Mouse (Mus musculus) MEL (cell line): Measurements from ENCODE around the gene Gm10295.

Experiments
- CTCF ChIP-seq, 3 experiments: IDR thresholded peaks in 2 of 3; conservative IDR thresholded peaks in 1 of 3; 2 replicates each; pipeline ENCODE4 v1.5.1; 2011 to 2012; ENCODE audit warnings: low read length in 3 of 3, low read depth in 2 of 3, mild to moderate bottlenecking in 2 of 3, improper control_type of control experiment in 1 of 3, inconsistent platforms in 1 of 3, mixed read lengths in 1 of 3, moderate library complexity in 1 of 3; ENCODE audit not compliant: control insufficient read depth in 1 of 3, insufficient read depth in 1 of 3, poor library complexity in 1 of 3, severe bottlenecking in 1 of 3
- SMC3 ChIP-seq: IDR thresholded peaks from 2 replicates; pipeline ENCODE4 v1.6.1; 2011; ENCODE audit warnings: low read depth, low read length, improper control_type of control experiment
- TAL1 ChIP-seq: IDR thresholded peaks from 2 replicates; pipeline ENCODE4 v1.6.1; 2012; ENCODE audit warnings: mild to moderate bottlenecking, inconsistent platforms, low read length, moderate library complexity, mixed read lengths
- ZKSCAN1 ChIP-seq: IDR thresholded peaks from 2 replicates; pipeline ENCODE4 v1.6.1; 2012; ENCODE audit warnings: low read depth, mild to moderate bottlenecking, inconsistent platforms, low read length, improper control_type of control experiment, moderate library complexity

DNA sequence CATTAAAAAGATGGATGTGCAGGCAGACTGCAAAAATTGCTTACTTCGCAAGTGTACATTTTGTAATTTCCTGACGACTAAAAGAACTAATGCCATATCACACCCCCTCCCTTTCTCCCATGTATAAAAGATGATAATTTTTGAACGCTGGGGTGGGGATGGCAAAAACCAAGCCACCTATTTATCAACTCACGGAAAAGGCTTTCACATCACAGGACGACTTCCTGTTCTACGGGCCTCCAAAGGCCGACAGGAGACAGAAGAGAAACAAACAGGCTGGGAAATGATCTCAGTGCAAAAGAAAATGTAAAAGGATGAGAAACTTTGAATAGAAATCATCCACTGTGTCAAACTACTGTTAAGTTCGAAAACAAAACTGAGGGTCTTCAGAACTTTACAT lies 43.2 kb downstream of the Gm10295 start:
- no peak for TF ChIP-seq TAL1
- TF ChIP-seq ZKSCAN1: no peak
- no peak for TF ChIP-seq CTCF (IDR thresholded peaks at IDR 0.05 in 2 of 3, conservative IDR thresholded peaks at IDR 0.05 in 1 of 3; ENCODE audit: control insufficient read depth in 1 of 3, insufficient read depth in 1 of 3, low read depth in 2 of 3, low read length in 3 of 3, poor library complexity in 1 of 3, severe bottlenecking in 1 of 3)
- TF ChIP-seq SMC3: no peak
